Mouse (Mus musculus) MEL (cell line): ENCODE measurements around the gene Eno2.

Experiments
- BHLHE40 ChIP-seq: IDR thresholded peaks from 2 replicates; pipeline ENCODE4 v1.6.1; 2012; ENCODE audit warnings: low read depth, mild to moderate bottlenecking, inconsistent platforms, low read length, improper control_type of control experiment, borderline replicate concordance
- CHD1 ChIP-seq: IDR thresholded peaks from 2 replicates; pipeline ENCODE4 v1.6.1; 2012; ENCODE audit warnings: low read depth, mild to moderate bottlenecking, inconsistent platforms, low read length, improper control_type of control experiment
- CHD2 ChIP-seq: IDR thresholded peaks from 2 replicates; pipeline ENCODE4 v1.6.1; 2011; ENCODE audit warnings: low read length, improper control_type of control experiment
- CTCF ChIP-seq, 3 experiments: IDR thresholded peaks in 2 of 3; conservative IDR thresholded peaks in 1 of 3; 2 replicates each; pipeline ENCODE4 v1.5.1; 2011 to 2012; ENCODE audit warnings: low read length in 3 of 3, low read depth in 2 of 3, mild to moderate bottlenecking in 2 of 3, improper control_type of control experiment in 1 of 3, inconsistent platforms in 1 of 3, mixed read lengths in 1 of 3, moderate library complexity in 1 of 3; ENCODE audit not compliant: control insufficient read depth in 1 of 3, insufficient read depth in 1 of 3, poor library complexity in 1 of 3, severe bottlenecking in 1 of 3
- E2F4 ChIP-seq: IDR thresholded peaks from 2 replicates; pipeline ENCODE4 v1.6.1; 2011; ENCODE audit warnings: low read depth, low read length, improper control_type of control experiment, borderline replicate concordance
- ETS1 ChIP-seq: IDR thresholded peaks from 2 replicates; pipeline ENCODE4 v1.6.1; 2012; ENCODE audit warnings: low read depth, mild to moderate bottlenecking, inconsistent platforms, low read length, improper control_type of control experiment, moderate library complexity
- GATA1 ChIP-seq: IDR thresholded peaks from 2 replicates; pipeline ENCODE4 v1.6.1; 2011; ENCODE audit warnings: low read depth, low read length, improper control_type of control experiment
- HCFC1 ChIP-seq: IDR thresholded peaks from 2 replicates; pipeline ENCODE4 v1.6.1; 2012; ENCODE audit warnings: low read depth, mild to moderate bottlenecking, inconsistent platforms, low read length, improper control_type of control experiment, moderate library complexity
- MAFK ChIP-seq: IDR thresholded peaks from 2 replicates; pipeline ENCODE4 v1.6.1; 2011; ENCODE audit warnings: low read depth, mild to moderate bottlenecking, low read length, improper control_type of control experiment, borderline replicate concordance
- MAX ChIP-seq: IDR thresholded peaks from 2 replicates; pipeline ENCODE4 v1.6.1; 2011; ENCODE audit warnings: low read length, improper control_type of control experiment
- MXI1 ChIP-seq: IDR thresholded peaks from 2 replicates; pipeline ENCODE4 v1.6.1; 2011; ENCODE audit warnings: mild to moderate bottlenecking, low read depth, low read length, improper control_type of control experiment
- POLR2A ChIP-seq, 2 experiments: IDR thresholded peaks; 2 replicates each; pipeline ENCODE4 v1.6.1; 2011 to 2012; ENCODE audit warnings: low read length in 2 of 2, mild to moderate bottlenecking in 2 of 2, control low read depth in 1 of 2, improper control_type of control experiment in 1 of 2, low read depth in 1 of 2, moderate library complexity in 1 of 2; ENCODE audit not compliant: control insufficient read depth in 1 of 2, insufficient read depth in 1 of 2, poor library complexity in 1 of 2
- POLR2AphosphoS2 ChIP-seq: IDR thresholded peaks from 2 replicates; pipeline ENCODE4 v1.6.1; 2011; ENCODE audit warnings: low read length, improper control_type of control experiment

DNA sequence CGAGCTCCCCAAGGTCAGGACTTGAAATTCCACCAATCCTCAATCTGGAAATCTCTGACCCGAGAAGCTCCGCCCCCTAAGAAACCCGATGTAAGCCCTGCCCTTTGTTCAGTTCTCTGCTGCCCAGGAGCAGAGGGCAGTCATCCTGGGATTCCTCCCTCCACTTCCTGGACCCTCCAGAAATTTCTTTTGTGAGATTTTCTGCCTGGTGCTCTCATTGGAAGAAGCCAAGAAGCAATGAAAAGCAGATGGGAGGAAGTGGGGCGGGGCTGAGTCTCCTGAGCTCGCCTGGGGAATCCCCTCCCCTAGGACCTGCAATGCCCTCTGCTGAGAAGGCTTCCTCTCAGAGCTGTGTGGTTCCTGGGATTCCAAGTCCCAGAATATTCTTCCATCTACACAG lies 13.0 kb upstream of the Eno2 start:
- TF ChIP-seq GATA1 (no peak), BHLHE40 (no peak), CHD2 (no peak), MXI1 (no peak), POLR2AphosphoS2 (no peak), CHD1 (no peak), ETS1 (no peak), POLR2A (IDR thresholded peaks at IDR 0.05; ENCODE audit: control insufficient read depth in 1 of 2, insufficient read depth in 1 of 2, low read depth in 1 of 2, low read length in 2 of 2, poor library complexity in 1 of 2) (no peak), MAFK (no peak), CTCF (IDR thresholded peaks at IDR 0.05 in 2 of 3, conservative IDR thresholded peaks at IDR 0.05 in 1 of 3; ENCODE audit: control insufficient read depth in 1 of 3, insufficient read depth in 1 of 3, low read depth in 2 of 3, low read length in 3 of 3, poor library complexity in 1 of 3, severe bottlenecking in 1 of 3) (no peak), E2F4 (no peak), MAX (no peak), HCFC1 (no peak)
